Mouse (Mus musculus): ENCODE results near the gene Hspe1.
"Not testable (repeated sequence)": the region's sequence is repeated elsewhere in the genome, so short reads cannot be mapped to it uniquely, and the experiment has no call there.

Hspe1 gene

GRCm38 (mm10) chr1:55085781-55086366 is 2.1 kb upstream of the Hspe1 start:
- no peak for DNase-seq (ENCODE audit: low spot score)

- DNase-seq (ENCODE audit: low spot score): no peak
These were observed 998 bp upstream of the Hspe1 start for GRCm38 (mm10) chr1:55086868-55087400.

- DNase-seq (ENCODE audit: low spot score): peak; percentile 22
These were observed 479 bp upstream of the Hspe1 start for GRCm38 (mm10) chr1:55087401-55087904.

- DNase-seq (ENCODE audit: low spot score): no peak
These were observed 922 bp downstream of the Hspe1 start for GRCm38 (mm10) chr1:55088611-55089497.

GRCm38 (mm10) chr1:55089498-55090064 is 1.6 kb downstream of the Hspe1 start:
- DNase-seq (ENCODE audit: low spot score): no peak

GRCm38 (mm10) chr1:55092056-55092455 is 4.1 kb downstream of the Hspe1 start:
- no peak for DNase-seq (ENCODE audit: low spot score)

GRCm38 (mm10) chr1:55092469-55092868 is 4.5 kb downstream of the Hspe1 start:
- no peak for DNase-seq (ENCODE audit: low spot score)

GRCm38 (mm10) chr1:55106919-55107585 is 19.1 kb downstream of the Hspe1 start:
- DNase-seq (ENCODE audit: low spot score): no peak

- DNase-seq (ENCODE audit: low spot score): no peak
These were observed 19.7 kb downstream of the Hspe1 start for GRCm38 (mm10) chr1:55107644-55108043.

- DNase-seq (ENCODE audit: low spot score): no peak
These were observed 20.5 kb downstream of the Hspe1 start for GRCm38 (mm10) chr1:55108473-55108872.

- no peak for DNase-seq (ENCODE audit: low spot score)
These were observed 21.3 kb downstream of the Hspe1 start for GRCm38 (mm10) chr1:55109066-55109766.

GRCm38 (mm10) chr1:55123046-55123445 is 35.1 kb downstream of the Hspe1 start:
- no peak for DNase-seq (ENCODE audit: low spot score)

GRCm38 (mm10) chr1:55123561-55123960 is 35.6 kb downstream of the Hspe1 start:
- DNase-seq (ENCODE audit: low spot score): no peak

GRCm38 (mm10) chr1:55124136-55124535 is 36.2 kb downstream of the Hspe1 start:
- not testable (repeated sequence) for DNase-seq (ENCODE audit: low spot score)

GRCm38 (mm10) chr1:55129716-55130115 is 41.8 kb downstream of the Hspe1 start:
- no peak for DNase-seq (ENCODE audit: low spot score)

GRCm38 (mm10) chr1:55130190-55130916 is 42.4 kb downstream of the Hspe1 start:
- DNase-seq (ENCODE audit: low spot score): no peak

- DNase-seq (ENCODE audit: low spot score): peak; percentile 51
These were observed 43.0 kb downstream of the Hspe1 start, which contains the start of gene Mob4 for GRCm38 (mm10) chr1:55130943-55131401. Gene Mob4 (plus strand): TSS chr1:55131231.

- no peak for DNase-seq (ENCODE audit: low spot score)
These were observed 43.6 kb downstream of the Hspe1 start for GRCm38 (mm10) chr1:55131424-55132014.

- DNase-seq (ENCODE audit: low spot score): no peak
These were observed 44.4 kb downstream of the Hspe1 start for GRCm38 (mm10) chr1:55132308-55132707.

- DNase-seq (ENCODE audit: low spot score): no peak
These were observed 45.2 kb downstream of the Hspe1 start for GRCm38 (mm10) chr1:55133173-55133572.
